Mouse (Mus musculus): ENCODE results near the gene Cnep1r1.

DNA sequence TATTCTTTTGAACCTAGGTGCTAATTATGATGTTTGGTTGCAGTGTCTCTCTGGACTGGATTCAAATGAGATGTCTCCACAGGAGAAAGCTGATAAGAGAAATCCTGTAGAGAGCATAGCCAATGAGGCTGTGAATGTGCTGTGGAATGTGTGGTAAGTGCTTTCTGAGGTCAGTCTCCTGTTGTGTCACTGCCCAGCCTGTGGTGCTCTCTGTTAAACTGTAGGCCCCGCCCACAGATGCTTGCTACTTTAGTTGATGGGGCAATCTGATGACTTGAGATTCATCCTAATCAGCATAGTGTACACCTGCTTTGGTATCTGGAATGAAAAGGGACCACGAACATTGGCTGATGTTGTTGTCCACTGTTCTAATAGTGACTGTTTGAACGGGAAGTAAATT lies 23.1 kb downstream of the Cnep1r1 start:
- TF ChIP-seq POLR2A (IDR thresholded peaks at IDR 0.05; ENCODE audit: extremely low read depth, insufficient read depth, low read length) (no peak), CTCF (IDR thresholded peaks at IDR 0.05; ENCODE audit: extremely low read depth, insufficient read depth, low read length) (no peak)
